Mouse (Mus musculus): ENCODE measurements at regions not wholly inside any gene's neighbourhood (a gene's known extent, or its start where the extent isn't known, plus 50 kb on each side); places are given as distances from the start of the nearest gene placed in this dataset.

- in situ Hi-C loops (cut with MboI; ENCODE audit: low pct_unique_long_range_greater_than_20kb in 1 of 2, low sequenced_read_pairs in 2 of 2, unreplicated experiment in 1 of 2), result no loop called here
Observed at GRCm38 (mm10) chr13:52029868-52030422, 183.5 kb downstream of the Gadd45g start.

DNA sequence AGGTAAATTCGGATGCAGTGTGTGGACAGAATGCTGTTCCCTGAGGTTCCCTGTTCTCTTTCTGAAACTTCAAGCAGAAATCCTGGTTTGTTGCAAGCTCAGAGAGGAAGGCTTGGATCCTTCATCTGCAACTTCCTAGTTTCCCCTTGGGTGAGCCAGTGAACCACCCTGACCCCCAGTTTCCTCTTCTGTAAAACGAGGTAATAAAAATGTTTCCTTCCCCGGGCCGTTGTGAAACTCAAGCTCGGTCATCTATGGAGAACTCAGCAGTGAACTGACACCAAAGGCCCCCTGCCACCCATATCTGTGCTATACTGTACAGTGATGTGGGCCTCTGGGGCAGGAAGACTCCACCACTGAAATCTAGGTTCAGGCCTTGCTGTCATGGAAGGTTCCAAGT is 185.0 kb downstream of the Gadd45g start:
- in situ Hi-C loops (cut with MboI; ENCODE audit: low pct_unique_long_range_greater_than_20kb in 1 of 2, low sequenced_read_pairs in 2 of 2, unreplicated experiment in 1 of 2), result no loop called here

DNA sequence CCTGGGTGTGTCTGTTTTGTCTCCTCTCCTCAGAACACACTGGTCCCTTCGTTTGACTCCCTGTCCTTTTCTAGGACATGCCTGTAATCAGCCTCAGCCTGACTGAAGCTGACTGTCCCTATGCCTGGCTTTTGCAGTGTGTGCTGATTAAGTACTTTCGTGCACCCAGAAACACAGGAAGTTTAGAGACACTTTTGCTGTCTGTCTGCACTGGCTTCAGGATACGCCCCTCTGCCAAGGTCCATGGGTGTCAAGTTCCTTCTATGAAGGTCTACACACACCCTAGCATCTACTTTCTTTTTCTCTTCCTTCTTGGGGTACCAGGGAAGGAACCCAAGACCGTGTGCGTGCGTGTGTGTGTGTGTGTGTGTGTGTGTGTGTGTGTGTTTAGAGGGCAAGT is 189.3 kb downstream of the Gadd45g start:
- in situ Hi-C loops (cut with MboI; ENCODE audit: low pct_unique_long_range_greater_than_20kb in 1 of 2, low sequenced_read_pairs in 2 of 2, unreplicated experiment in 1 of 2), result no loop called here

- in situ Hi-C loops (cut with MboI; ENCODE audit: low pct_unique_long_range_greater_than_20kb in 1 of 2, low sequenced_read_pairs in 2 of 2, unreplicated experiment in 1 of 2), result no loop called here
Observed at GRCm38 (mm10) chr13:52036351-52036750, 189.9 kb downstream of the Gadd45g start.

DNA sequence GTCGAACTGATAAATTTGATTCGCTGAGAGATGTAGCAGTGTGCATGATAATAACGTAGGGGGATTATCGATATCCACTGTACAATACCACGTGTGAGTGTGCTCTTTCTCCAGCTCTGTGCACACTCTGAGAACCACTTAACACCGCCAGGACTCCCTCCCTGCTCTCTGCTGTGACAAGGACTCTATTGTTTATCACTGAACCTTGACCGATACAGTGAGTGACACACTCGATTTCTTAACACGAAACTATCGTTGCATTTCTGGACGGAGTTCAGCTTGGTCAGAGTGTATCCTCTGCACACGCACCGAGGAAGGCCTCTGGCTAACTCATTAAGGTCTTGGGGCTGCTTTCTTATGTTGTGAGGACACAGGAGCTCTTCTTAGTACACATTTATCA is 190.7 kb downstream of the Gadd45g start:
- in situ Hi-C loops (cut with MboI; ENCODE audit: low pct_unique_long_range_greater_than_20kb in 1 of 2, low sequenced_read_pairs in 2 of 2, unreplicated experiment in 1 of 2), result no loop called here

- in situ Hi-C loops (cut with MboI; ENCODE audit: low pct_unique_long_range_greater_than_20kb in 1 of 2, low sequenced_read_pairs in 2 of 2, unreplicated experiment in 1 of 2), result no loop called here
Observed at GRCm38 (mm10) chr13:52041467-52042421, 195.3 kb downstream of the Gadd45g start.

DNA sequence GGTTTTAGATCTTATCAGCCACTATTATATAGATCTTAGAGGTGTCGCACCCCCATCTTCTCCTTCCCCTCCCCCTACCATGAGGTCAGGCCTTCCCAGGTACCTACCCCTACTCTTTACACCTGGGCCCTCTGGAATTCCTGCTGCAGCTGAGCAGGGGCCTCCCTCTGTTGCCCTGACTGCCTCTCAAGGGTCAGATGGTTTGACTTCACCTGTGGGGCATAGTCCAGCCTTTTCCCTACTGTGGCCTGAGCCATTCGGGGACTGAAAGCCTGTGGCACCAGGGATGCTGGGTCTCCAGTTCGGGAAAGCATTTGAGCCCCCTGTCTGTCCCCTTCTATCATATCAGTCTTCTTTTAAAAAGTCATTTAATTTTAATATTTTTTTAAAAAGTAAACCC is 196.4 kb downstream of the Gadd45g start:
- in situ Hi-C loops (cut with MboI; ENCODE audit: low pct_unique_long_range_greater_than_20kb in 1 of 2, low sequenced_read_pairs in 2 of 2, unreplicated experiment in 1 of 2), result no loop called here

DNA sequence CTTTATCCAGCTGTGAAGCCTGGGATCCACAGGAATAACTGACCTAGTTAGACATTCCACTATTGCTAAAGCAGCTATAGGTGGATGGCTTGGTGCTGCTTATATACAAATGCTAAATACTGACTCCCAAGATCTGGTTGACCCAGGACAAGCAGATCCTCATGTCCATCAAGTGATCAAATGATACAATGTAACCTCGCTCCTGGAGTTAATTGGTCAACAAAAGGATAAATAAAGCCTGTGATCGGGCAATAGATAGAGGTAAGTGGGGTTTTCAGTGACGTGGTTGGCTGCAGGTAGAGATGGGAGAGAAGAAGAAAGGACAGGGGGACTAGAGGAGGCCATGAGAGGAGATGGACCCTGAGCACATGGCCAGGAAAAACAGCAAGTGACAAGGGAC is 197.4 kb downstream of the Gadd45g start:
- in situ Hi-C loops (cut with MboI; ENCODE audit: low pct_unique_long_range_greater_than_20kb in 1 of 2, low sequenced_read_pairs in 2 of 2, unreplicated experiment in 1 of 2), result no loop called here

DNA sequence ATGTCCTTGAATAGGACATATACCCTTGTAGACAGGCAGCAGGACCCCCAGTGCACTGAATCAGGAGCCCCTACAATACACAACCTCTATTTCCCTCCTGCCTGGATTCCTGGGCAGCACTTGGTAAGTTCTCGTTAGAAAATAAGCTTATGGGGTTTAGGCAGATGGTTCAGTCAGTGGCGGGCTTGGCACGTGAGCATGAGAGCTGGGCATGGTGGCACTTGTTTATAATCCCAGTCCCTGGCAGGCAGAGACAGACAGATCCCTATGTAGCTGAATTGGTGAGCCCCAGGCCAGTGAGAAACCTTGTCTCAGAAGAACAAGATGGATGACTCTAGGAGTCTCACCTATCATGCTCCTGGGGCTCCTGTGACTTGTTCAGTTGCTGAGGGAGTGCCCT is 198.9 kb downstream of the Gadd45g start:
- in situ Hi-C loops (cut with MboI; ENCODE audit: low pct_unique_long_range_greater_than_20kb in 1 of 2, low sequenced_read_pairs in 2 of 2, unreplicated experiment in 1 of 2), result no loop called here

DNA sequence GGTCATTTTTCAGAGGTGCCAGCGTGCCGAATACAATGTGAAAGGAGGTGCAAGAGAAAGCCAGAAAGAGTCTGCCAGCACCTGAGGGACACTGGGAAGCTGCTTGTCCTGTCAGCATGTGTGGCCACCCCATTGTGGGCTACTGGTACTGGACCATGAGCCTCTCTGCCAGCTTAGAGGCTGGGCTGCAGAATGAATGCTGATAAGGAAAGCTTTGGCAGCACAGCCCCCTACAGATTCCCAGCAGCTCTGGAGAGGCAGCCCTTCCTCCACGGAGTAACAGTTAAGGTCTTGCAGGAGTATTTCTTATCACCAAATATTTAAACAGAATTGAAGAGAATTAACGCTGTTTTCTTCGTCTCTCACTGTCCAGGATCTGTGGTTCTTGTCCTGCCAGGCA is 199.5 kb downstream of the Gadd45g start:
- in situ Hi-C loops (cut with MboI; ENCODE audit: low pct_unique_long_range_greater_than_20kb in 1 of 2, low sequenced_read_pairs in 2 of 2, unreplicated experiment in 1 of 2), result no loop called here

DNA sequence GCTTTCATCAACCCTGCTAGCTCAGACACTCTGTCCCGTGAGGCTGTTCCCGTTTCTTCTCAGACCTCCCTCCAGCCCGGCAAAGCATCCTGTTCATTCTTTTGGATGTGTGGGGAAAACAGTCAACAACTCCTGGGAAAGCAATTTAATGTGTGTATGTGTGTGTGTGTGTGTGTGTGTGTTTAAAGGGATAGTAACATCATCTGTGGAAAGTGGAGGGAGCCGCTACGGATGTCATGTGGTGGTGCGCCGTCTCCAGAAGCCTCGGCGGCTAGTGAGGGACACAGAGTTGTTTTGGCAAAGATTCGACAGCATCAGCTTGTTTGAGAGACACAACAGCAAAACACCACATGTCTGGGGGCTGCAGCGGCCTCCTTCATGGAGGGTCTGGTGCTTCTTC is 200.2 kb downstream of the Gadd45g start:
- in situ Hi-C loops (cut with MboI; ENCODE audit: low pct_unique_long_range_greater_than_20kb in 1 of 2, low sequenced_read_pairs in 2 of 2, unreplicated experiment in 1 of 2), result no loop called here

DNA sequence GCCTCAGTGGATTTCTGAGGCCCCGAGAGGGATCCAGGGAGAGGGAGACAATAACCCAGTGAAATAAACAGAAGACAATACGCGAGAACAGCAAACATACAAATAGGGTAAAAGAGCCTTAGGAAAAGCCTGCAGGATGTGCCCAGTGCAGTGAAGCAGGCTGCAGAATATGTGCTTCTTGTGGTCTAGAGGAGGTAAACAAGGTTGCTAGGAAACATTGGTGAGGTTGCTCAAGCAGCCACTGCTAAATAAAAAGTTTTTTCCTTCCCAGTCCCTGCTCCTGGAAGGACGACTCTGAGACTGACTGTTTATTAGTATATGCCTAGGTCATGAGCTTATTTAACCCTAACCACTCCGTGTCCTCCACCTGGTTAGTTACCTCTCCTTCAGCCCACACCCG is 201.5 kb downstream of the Gadd45g start:
- in situ Hi-C loops (cut with MboI; ENCODE audit: low pct_unique_long_range_greater_than_20kb in 1 of 2, low sequenced_read_pairs in 2 of 2, unreplicated experiment in 1 of 2), result no loop called here

- in situ Hi-C loops (cut with MboI; ENCODE audit: low pct_unique_long_range_greater_than_20kb in 1 of 2, low sequenced_read_pairs in 2 of 2, unreplicated experiment in 1 of 2), result no loop called here
Observed at GRCm38 (mm10) chr13:52048777-52049176, 202.3 kb downstream of the Gadd45g start.

DNA sequence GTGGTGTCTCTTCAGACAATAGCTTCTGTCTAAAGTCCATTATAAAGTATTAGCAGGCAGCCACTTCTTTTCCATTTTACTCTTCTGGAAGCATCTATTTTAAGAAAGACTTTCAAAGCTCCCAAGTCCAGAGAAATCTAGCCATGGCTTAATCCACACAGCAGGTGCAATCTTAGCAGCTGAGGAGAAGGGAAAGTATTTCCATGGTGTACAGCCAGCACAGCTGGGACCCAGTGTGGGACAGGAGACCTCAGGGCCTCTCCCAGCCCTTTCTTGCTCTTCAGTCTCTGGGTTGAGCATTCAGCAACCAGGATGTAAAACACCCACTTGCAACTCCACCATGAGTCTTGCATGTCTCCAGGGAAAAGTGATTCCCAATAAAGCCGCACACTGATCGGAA is 202.8 kb downstream of the Gadd45g start:
- in situ Hi-C loops (cut with MboI; ENCODE audit: low pct_unique_long_range_greater_than_20kb in 1 of 2, low sequenced_read_pairs in 2 of 2, unreplicated experiment in 1 of 2), result no loop called here

DNA sequence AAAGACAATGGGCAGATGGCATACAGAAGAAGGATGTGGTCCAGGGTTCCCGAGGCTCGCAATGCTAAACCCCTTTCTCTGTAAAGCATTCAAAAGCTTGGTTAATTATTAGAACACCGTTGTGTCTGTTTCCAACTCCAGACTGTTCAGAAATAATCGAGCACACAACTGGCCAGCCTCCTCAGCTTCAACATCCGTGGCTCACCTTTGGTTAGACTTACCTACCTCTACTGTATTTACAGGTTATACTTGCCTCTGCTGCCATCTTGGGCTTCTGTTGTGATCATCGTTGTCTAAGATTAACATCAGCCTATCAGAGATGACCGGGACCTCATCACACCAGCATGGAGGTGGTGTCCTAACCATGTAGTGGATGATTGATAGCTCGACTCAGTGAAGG is 209.3 kb downstream of the Gadd45g start:
- in situ Hi-C loops (cut with MboI; ENCODE audit: low pct_unique_long_range_greater_than_20kb in 1 of 2, low sequenced_read_pairs in 2 of 2, unreplicated experiment in 1 of 2), result no loop called here

- in situ Hi-C loops (cut with MboI; ENCODE audit: low pct_unique_long_range_greater_than_20kb in 1 of 2, low sequenced_read_pairs in 2 of 2, unreplicated experiment in 1 of 2), result no loop called here
Observed at GRCm38 (mm10) chr13:52057456-52057855, 211.0 kb downstream of the Gadd45g start.

DNA sequence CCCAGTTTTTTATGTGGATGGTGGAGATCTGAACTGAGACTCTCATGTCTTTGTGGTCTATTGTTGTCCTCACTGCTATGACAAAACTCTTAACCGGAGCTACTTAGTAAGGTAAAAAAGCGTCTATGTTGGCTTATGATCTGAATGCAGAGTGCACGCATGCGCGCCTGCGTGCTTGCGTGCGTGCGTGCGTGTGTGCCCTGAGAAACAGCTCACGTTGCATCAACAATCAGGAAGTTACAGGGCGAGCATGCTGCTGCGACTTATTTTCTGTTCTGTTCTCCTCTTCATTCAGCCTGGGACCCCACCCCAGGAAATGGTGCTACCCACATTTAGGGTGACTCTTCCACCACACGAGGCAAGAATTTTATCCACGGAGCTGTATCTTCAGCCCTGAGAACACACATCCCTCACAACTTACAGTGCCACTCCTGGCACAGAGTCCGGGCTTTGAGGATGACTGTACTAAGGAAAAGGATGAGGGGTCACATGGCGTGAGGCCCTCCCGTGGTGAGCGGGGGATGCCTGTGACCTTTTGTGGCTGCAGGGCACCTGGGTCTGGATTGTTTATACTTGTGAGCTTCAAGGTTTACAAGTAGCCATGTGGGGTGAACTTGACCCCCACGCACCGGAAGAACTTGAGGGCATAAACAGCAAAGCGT is 213.4 kb downstream of the Gadd45g start:
- in situ Hi-C loops (cut with MboI; ENCODE audit: low pct_unique_long_range_greater_than_20kb in 1 of 2, low sequenced_read_pairs in 2 of 2, unreplicated experiment in 1 of 2), result no loop called here

- in situ Hi-C loops (cut with MboI; ENCODE audit: low pct_unique_long_range_greater_than_20kb in 1 of 2, low sequenced_read_pairs in 2 of 2, unreplicated experiment in 1 of 2), result no loop called here
Observed at GRCm38 (mm10) chr13:52060418-52060870, 214.0 kb downstream of the Gadd45g start.

DNA sequence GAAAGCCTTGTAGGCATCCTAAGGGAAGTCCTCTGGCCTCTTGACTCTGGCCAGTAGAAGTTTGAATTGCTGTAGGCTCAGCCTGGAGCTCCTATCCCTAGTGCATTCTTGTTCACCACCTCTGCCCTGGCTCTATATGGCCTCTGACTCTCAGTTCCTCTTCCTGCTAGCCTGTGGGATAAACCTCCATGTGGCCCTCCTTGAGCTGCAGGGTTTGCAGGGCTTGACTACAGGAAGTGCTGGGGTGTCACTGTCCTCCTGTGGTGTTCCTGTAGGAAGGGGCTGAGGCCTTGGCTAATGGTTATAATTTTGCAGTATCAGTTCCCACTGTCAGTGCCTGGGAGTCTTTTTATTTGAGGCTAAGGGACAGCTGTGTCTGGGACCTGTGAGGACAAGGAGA is 215.0 kb downstream of the Gadd45g start:
- in situ Hi-C loops (cut with MboI; ENCODE audit: low pct_unique_long_range_greater_than_20kb in 1 of 2, low sequenced_read_pairs in 2 of 2, unreplicated experiment in 1 of 2), result no loop called here
